Mouse (Mus musculus): ENCODE results near the gene Ppfibp1. TPM values are rescaled to one million over a fixed set of nuclear protein-coding genes. Genes with fewer than 3 reads are reported as not detected.

The Ppfibp1 gene
- polyA plus RNA-seq, 1 experiment from 2014 or later, result 12.7 TPM

- H3K4me2 ChIP-seq, result no peak within 1 kb of the TSS
- H3K9me3 ChIP-seq (replicated peaks), result no peaks in the 10 kb centered on the region
- no peaks in the 10 kb centered on the region for H3K36me3 ChIP-seq (ENCODE audit: poor library complexity, severe bottlenecking)
- H3K4me3 ChIP-seq, result no peak within 1 kb of the TSS
- no peaks in the 10 kb centered on the region for H3K27me3 ChIP-seq
- H3K9ac ChIP-seq, result no peak within 1 kb of the TSS
- WGBS, result 88% methylated on average over 1 of the region's 1 CpGs
- H3K4me1 ChIP-seq, result peaks cover 19% of the 10 kb centered on the region
- H3K27ac ChIP-seq, result no peak within 1 kb of the TSS
- ATAC-seq, result 0 out of 2 replicates have a peak, but pooled peaks have one; percentile 19
Measured at GRCm38 (mm10) chr6:146954258-146954657, 66.0 kb downstream of the Ppfibp1 start, which contains the start of gene 1700034J05Rik. 1700034J05Rik (minus strand) TSS chr6:146954422.

- H3K27ac ChIP-seq, result no peak overlapping the region
- no peaks in the 10 kb centered on the region for H3K27me3 ChIP-seq
- H3K9me3 ChIP-seq (replicated peaks), result no peaks in the 10 kb centered on the region
- no peak overlapping the region for H3K4me3 ChIP-seq
- WGBS, result 70% methylated on average over 1 of the region's 1 CpGs
- H3K9ac ChIP-seq, result no peak overlapping the region
- no peaks in the 10 kb centered on the region for H3K36me3 ChIP-seq (ENCODE audit: poor library complexity, severe bottlenecking)
- no peak for ATAC-seq
- H3K4me1 ChIP-seq, result peaks cover 9% of the 10 kb centered on the region
- no peak overlapping the region for H3K4me2 ChIP-seq
Measured at GRCm38 (mm10) chr6:146955475-146955874, 67.2 kb downstream of the Ppfibp1 start.

DNA sequence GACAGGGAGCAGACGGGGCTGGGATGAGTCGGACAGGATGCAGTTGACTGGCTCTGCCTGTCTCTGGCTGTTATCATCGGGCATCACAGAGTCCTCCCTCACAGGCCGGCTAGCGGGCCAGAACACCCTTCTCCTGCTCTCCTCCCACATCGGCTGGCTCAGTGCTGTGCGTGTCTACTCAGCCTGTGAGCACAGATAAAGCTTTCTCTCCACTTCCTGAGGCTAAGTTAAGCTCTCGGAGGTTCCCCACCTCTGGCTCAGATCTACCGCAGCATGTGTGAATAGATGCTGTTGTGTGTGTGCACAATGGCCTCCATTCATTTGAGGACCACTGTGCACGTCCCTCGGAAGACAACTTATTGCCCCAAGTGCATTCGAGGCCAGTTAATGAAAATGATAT is 67.6 kb downstream of the Ppfibp1 start:
- 0 out of 2 replicates have a peak, but pooled peaks have one; percentile 16 for ATAC-seq

GRCm38 (mm10) chr6:146956961-146957360 is 68.7 kb downstream of the Ppfibp1 start:
- Histone ChIP-seq H3K4me3 (no peak overlapping the region), H3K4me2 (no peak overlapping the region), H3K4me1 (peaks cover 6% of the 10 kb centered on the region; the same call in 1 of the 2 replicates), H3K9me3 (replicated peaks) (no peaks in the 10 kb centered on the region), H3K27ac (no peak overlapping the region), H3K27me3 (no peaks in the 10 kb centered on the region), H3K9ac (no peak overlapping the region), H3K36me3 (ENCODE audit: poor library complexity, severe bottlenecking) (no peaks in the 10 kb centered on the region)
- WGBS, result 83% methylated on average over 1 of the region's 1 CpGs
- ATAC-seq, result no peak

More for the DNA sequence above, 67.6 kb downstream of the Ppfibp1 start:
- Histone ChIP-seq H3K4me3 (no peak overlapping the region), H3K9me3 (replicated peaks) (no peaks in the 10 kb centered on the region), H3K27me3 (no peaks in the 10 kb centered on the region), H3K36me3 (ENCODE audit: poor library complexity, severe bottlenecking) (no peaks in the 10 kb centered on the region), H3K9ac (no peak overlapping the region), H3K27ac (no peak overlapping the region), H3K4me1 (peaks cover 6% of the 10 kb centered on the region; the same call in 1 of the 2 replicates), H3K4me2 (no peak overlapping the region)
- WGBS, result 7% methylated on average over 12 of the region's 12 CpGs

- no peak overlapping the region for H3K4me3 ChIP-seq
- peaks cover 6% of the 10 kb centered on the region; the same call in 1 of the 2 replicates for H3K4me1 ChIP-seq
- no peak overlapping the region for H3K4me2 ChIP-seq
- no peak overlapping the region for H3K9ac ChIP-seq
- no peaks in the 10 kb centered on the region for H3K9me3 ChIP-seq (replicated peaks)
- 76% methylated on average over 1 of the region's 1 CpGs for WGBS
- no peaks in the 10 kb centered on the region for H3K36me3 ChIP-seq (ENCODE audit: poor library complexity, severe bottlenecking)
- ATAC-seq, result no peak
- H3K27ac ChIP-seq, result no peak overlapping the region
- H3K27me3 ChIP-seq, result no peaks in the 10 kb centered on the region
Measured at GRCm38 (mm10) chr6:146958694-146959093, 70.4 kb downstream of the Ppfibp1 start.

DNA sequence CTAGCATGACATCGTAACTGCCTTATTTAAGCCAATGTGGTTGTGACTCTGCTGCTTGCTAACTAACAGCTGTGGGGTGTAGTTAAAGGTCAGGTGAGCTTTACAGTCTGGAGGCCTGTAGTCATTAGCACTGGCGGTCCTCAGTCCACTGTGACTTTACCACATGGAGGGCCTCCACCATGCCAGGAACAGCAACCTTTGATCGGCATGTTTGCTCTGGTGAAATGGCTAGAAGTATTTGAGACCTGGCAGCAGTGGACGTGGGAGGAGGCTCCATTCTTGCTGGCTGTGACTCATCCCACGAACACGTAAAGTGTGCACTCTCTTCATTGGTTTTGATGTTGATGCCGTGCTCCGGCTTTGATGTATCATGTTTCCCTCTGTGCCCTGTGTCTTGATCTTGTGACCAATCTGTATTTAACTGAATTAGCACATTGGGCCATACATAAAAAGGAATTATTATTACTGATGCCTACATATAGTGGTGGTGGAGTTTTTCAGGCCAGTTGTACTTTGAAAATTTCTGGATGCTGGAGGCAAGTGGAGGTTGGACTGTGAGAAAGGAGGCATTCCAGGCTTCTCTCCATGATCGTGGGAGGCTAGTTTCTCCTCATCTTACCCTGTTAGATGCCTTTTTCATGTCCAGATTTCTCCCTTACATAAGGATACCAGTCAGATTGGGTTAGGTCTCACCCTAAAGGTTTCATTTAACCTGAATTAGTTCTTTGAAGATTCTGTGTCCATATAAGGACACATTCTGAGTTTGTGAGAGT is 71.8 kb downstream of the Ppfibp1 start:
- Histone ChIP-seq H3K9ac (no peak overlapping the region), H3K4me3 (no peak overlapping the region), H3K4me1 (peaks cover 6% of the 10 kb centered on the region; the same call in 1 of the 2 replicates), H3K27me3 (no peaks in the 10 kb centered on the region), H3K9me3 (replicated peaks) (no peaks in the 10 kb centered on the region), H3K36me3 (ENCODE audit: poor library complexity, severe bottlenecking) (no peaks in the 10 kb centered on the region), H3K4me2 (no peak overlapping the region), H3K27ac (no peak overlapping the region)
- no peak for ATAC-seq
- 88% methylated on average over 9 of the region's 9 CpGs for WGBS

GRCm38 (mm10) chr6:146960956-146961355 is 72.7 kb downstream of the Ppfibp1 start:
- H3K4me1 ChIP-seq, result peaks cover under 1% of the 10 kb centered on the region; the same call in 1 of the 2 replicates
- H3K36me3 ChIP-seq (ENCODE audit: poor library complexity, severe bottlenecking), result no peaks in the 10 kb centered on the region
- no peak overlapping the region for H3K9ac ChIP-seq
- no peak overlapping the region for H3K4me2 ChIP-seq
- no peak overlapping the region for H3K27ac ChIP-seq
- H3K27me3 ChIP-seq, result no peaks in the 10 kb centered on the region
- no peak for ATAC-seq
- no peaks in the 10 kb centered on the region for H3K9me3 ChIP-seq (replicated peaks)
- WGBS, result 80% methylated on average over 5 of the region's 5 CpGs
- no peak overlapping the region for H3K4me3 ChIP-seq

DNA sequence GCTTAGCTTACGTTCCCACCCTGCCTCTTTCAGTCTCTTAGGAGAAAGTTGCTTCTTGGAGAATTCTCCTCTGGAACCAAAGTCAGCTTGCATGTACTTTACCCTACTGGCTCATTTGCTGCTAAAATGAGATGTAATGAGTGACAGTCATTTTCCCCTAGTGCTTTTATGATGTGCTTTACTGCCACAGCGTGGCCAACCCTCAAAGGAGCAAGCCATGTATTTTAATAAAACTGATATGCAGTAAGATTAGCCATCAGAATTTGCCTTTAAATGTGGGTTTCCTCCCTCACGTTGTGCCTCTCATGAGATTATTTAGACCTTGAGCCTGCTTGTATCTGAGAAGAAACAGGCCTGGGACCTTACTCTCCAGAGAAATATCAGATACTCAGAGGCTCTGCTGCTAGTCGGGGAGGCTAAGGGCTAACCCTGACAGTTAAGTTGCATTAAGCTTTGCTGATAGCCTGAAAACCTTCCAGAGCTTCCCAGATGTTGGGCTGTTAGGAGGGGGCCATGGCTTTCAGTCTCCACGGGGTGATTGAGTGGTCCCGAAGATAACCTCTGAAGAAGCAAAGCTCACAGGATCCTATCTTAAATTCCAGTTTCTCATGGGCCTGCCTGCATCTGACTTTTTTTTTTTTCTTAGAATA is 73.7 kb downstream of the Ppfibp1 start:
- no peak overlapping the region for H3K4me2 ChIP-seq
- H3K27me3 ChIP-seq, result no peaks in the 10 kb centered on the region
- H3K36me3 ChIP-seq (ENCODE audit: poor library complexity, severe bottlenecking), result no peaks in the 10 kb centered on the region
- ATAC-seq, result no peak
- H3K4me1 ChIP-seq, result no peaks in the 10 kb centered on the region
- WGBS, result 89% methylated on average over 6 of the region's 6 CpGs
- no peak overlapping the region for H3K9ac ChIP-seq
- H3K9me3 ChIP-seq (replicated peaks), result no peaks in the 10 kb centered on the region
- H3K4me3 ChIP-seq, result no peak overlapping the region
- H3K27ac ChIP-seq, result no peak overlapping the region

GRCm38 (mm10) chr6:146963396-146964150 is 75.3 kb downstream of the Ppfibp1 start:
- Histone ChIP-seq H3K4me1 (no peaks in the 10 kb centered on the region), H3K4me2 (no peak overlapping the region), H3K27ac (no peak overlapping the region), H3K36me3 (ENCODE audit: poor library complexity, severe bottlenecking) (no peaks in the 10 kb centered on the region), H3K9me3 (replicated peaks) (no peaks in the 10 kb centered on the region), H3K27me3 (no peaks in the 10 kb centered on the region), H3K4me3 (no peak overlapping the region), H3K9ac (no peak overlapping the region)
- no peak for ATAC-seq
- 92% methylated on average over 6 of the region's 6 CpGs for WGBS

- ATAC-seq, result no peak
- WGBS, result 80% methylated on average over 13 of the region's 13 CpGs
- Histone ChIP-seq H3K4me2 (no peak overlapping the region), H3K9ac (no peak overlapping the region), H3K4me3 (no peak overlapping the region), H3K9me3 (replicated peaks) (no peaks in the 10 kb centered on the region), H3K27ac (no peak overlapping the region), H3K36me3 (ENCODE audit: poor library complexity, severe bottlenecking) (no peaks in the 10 kb centered on the region), H3K4me1 (no peaks in the 10 kb centered on the region), H3K27me3 (no peaks in the 10 kb centered on the region)
Measured at GRCm38 (mm10) chr6:146965139-146965772, 77.0 kb downstream of the Ppfibp1 start.

DNA sequence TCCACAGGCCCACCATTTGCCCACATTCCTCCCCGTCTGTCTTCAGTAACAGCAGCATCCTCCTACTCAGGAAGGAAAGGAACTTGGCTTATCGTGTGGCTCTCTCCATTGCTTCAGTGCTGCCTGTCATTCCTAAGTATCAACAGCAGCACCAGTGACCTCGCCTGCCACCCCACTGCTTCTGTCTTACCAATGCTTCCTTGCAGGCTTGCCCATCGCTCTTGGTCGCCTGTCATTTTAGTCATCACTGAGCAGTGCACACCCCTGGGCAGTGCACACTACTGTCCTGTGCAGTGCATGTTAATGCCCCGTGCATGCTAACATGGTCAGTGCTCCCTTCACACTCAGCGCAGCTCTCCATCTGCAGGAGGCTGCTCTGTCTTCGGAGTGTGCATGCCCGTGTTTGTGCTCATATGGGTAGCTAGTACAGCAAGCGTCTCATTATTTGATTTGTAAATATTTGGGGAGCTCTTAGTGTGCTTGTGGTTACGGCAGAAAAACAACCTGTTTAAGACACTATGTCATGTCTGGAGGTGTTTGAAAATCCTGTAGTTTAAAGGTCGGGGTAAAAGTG is 78.2 kb downstream of the Ppfibp1 start:
- no peaks in the 10 kb centered on the region for H3K36me3 ChIP-seq (ENCODE audit: poor library complexity, severe bottlenecking)
- no peak for ATAC-seq
- H3K27ac ChIP-seq, result no peak overlapping the region
- H3K4me2 ChIP-seq, result no peak overlapping the region
- no peaks in the 10 kb centered on the region for H3K4me1 ChIP-seq
- H3K27me3 ChIP-seq, result no peaks in the 10 kb centered on the region
- H3K4me3 ChIP-seq, result no peak overlapping the region
- H3K9ac ChIP-seq, result no peak overlapping the region
- H3K9me3 ChIP-seq (replicated peaks), result no peaks in the 10 kb centered on the region
- 85% methylated on average over 12 of the region's 12 CpGs for WGBS

All from forebrain, embryonic 13.5 days (tissue).